Mouse (Mus musculus): Measurements from ENCODE around the gene Vmn2r116. TPM values are rescaled to one million over a fixed set of nuclear protein-coding genes. Genes with fewer than 3 reads are reported as not detected.
"Not testable (repeated sequence)": the region's sequence is repeated elsewhere in the genome, so short reads cannot be mapped to it uniquely, and the experiment has no call there.

Vmn2r116 gene
- not detected in 2 replicates for polyA plus RNA-seq (2015; fragmentation: Nextera tagmentation; extraction: Ambion mirVana)

DNA sequence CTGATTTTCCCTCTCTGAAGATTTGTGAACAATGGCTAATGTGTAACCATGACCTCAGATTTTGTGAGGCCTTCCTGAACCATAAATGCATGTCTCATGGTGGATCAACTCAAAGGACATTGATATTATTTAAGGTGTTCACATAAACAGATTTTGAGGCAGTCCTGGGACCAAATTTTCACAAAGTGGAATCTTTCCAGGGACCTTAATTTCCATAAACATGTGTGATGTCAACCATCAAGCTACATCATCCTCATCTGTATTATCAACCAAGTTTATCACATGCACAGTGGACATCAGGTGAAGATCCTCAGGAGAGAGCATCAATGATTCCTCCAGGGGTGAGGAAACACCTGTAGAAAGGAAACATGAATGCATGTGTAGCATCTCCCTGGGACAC is at the start of gene Vmn2r116:
Vmn2r116 (plus strand) TSS at position 301 of the 400 bp plus-strand sequence.
- not testable (repeated sequence) for H3K9ac ChIP-seq (ENCODE audit: low read length); H3K4me3 ChIP-seq (ENCODE audit: low read depth, low read length); H3K9me3 ChIP-seq (ENCODE audit: control insufficient read depth, low read length); ATAC-seq (ENCODE audit: low FRiP score, low TSS enrichment); H3K36me3 ChIP-seq (ENCODE audit: control insufficient read depth, insufficient read depth, low read length); H3K4me2 ChIP-seq (replicated peaks; ENCODE audit: low read depth); H3K4me1 ChIP-seq (replicated peaks; ENCODE audit: control insufficient read depth, insufficient read depth); H3K27me3 ChIP-seq (ENCODE audit: control insufficient read depth, insufficient read depth, low read length); DNase-seq (ENCODE audit: low spot score); H3K27ac ChIP-seq (replicated peaks)

DNA sequence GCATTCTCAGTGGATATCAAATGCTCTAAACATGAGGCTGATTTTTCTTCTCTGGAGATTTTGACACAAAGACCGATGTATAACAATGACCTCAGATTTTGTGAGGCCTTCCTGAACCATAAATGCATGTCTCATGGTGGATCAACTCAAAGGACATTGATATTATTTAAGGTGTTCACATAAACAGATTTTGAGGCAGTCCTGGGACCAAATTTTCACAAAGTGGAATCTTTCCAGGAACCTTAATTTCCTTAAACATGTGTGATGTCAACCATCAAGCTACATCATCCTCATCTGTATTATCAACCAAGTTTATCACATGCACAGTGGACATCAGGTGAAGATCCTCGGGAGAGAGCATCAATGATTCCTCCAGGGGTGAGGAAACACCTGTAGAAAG is 41.0 kb upstream of the Vmn2r116 start, which contains the start of gene Vmn2r115:
Vmn2r115 (plus strand) TSS at position 301 of the 400 bp plus-strand sequence.
- not testable (repeated sequence) for H3K9me3 ChIP-seq (ENCODE audit: control insufficient read depth, low read length); H3K4me1 ChIP-seq (replicated peaks; ENCODE audit: control insufficient read depth, insufficient read depth); DNase-seq (ENCODE audit: low spot score); H3K9ac ChIP-seq (ENCODE audit: low read length); ATAC-seq (ENCODE audit: low FRiP score, low TSS enrichment); H3K36me3 ChIP-seq (ENCODE audit: control insufficient read depth, insufficient read depth, low read length); H3K27ac ChIP-seq (replicated peaks); H3K4me2 ChIP-seq (replicated peaks; ENCODE audit: low read depth); H3K27me3 ChIP-seq (ENCODE audit: control insufficient read depth, insufficient read depth, low read length); H3K4me3 ChIP-seq (ENCODE audit: low read depth, low read length)
- 63% methylated on average over 2 of the region's 2 CpGs for WGBS

DNA sequence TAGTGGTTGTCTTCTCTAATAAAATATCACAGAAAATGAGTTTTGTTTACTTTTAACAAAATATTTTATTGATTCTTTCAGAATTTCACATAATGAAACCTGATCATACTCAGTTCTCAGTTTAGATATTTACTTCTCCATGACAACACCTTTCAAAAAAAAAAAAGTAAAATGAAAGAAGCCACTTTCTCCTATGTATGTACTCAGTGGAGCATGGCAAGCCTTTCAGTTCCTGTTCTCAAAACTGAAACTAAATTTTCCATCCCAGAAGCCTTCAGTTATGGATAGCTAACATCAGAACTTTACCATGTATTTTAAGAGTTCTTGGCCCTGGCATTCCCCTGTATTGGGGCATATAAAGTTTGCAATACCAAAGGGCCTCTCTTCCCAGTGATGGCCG is 32.8 kb upstream of the Vmn2r116 start:
- Histone ChIP-seq H3K36me3 (ENCODE audit: control insufficient read depth, insufficient read depth, low read length) (no peaks in the 10 kb centered on the region), H3K4me1 (replicated peaks; ENCODE audit: control insufficient read depth, insufficient read depth) (no peaks in the 10 kb centered on the region), H3K4me3 (ENCODE audit: low read depth, low read length) (no peak overlapping the region), H3K27me3 (ENCODE audit: control insufficient read depth, insufficient read depth, low read length) (no peaks in the 10 kb centered on the region), H3K27ac (replicated peaks) (no peak overlapping the region), H3K4me2 (replicated peaks; ENCODE audit: low read depth) (no peak overlapping the region), H3K9ac (ENCODE audit: low read length) (no peak overlapping the region), H3K9me3 (ENCODE audit: control insufficient read depth, low read length) (no peaks in the 10 kb centered on the region)
- DNase-seq (ENCODE audit: low spot score): no peak
- 38% methylated on average over 1 of the region's 1 CpGs for WGBS
- TF ChIP-seq CTCF (IDR thresholded peaks at IDR 0.05; ENCODE audit: low read depth) (no peak), EP300 (optimal IDR thresholded peaks at IDR 0.05) (no peak)
- ATAC-seq (ENCODE audit: low FRiP score, low TSS enrichment): no peak

DNA sequence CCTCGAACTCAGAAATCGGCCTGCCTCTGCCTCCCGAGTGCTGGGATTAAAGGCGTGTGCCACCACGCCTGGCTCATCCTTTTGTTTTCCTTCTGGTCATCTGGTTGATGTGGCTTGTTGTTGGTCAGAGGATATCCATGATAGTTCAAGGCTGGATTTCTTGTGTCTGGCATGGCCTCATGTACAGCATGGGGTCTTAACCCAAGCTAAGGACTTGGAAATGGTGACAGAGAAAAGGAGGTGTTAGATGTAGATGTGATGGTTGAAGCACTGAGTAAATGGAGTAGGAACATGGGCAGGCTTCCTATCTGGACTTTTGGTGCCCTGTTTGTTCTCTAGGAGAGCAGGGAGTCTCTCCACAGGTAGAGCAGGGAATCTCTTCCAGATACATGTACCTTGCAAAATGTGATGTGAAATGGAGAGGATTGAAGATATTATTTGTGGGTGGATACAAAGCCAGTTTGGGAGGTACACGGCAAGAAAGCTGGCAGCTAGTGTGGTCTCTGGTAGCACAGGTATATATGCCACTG is 48.8 kb downstream of the Vmn2r116 start:
- Histone ChIP-seq H3K9me3 (ENCODE audit: control insufficient read depth, low read length) (peaks cover 7% of the 10 kb centered on the region; the same call in 1 of the 2 replicates), H3K4me2 (replicated peaks; ENCODE audit: low read depth) (no peak overlapping the region), H3K9ac (ENCODE audit: low read length) (no peak overlapping the region), H3K4me3 (ENCODE audit: low read depth, low read length) (no peak overlapping the region), H3K4me1 (replicated peaks; ENCODE audit: control insufficient read depth, insufficient read depth) (no peaks in the 10 kb centered on the region), H3K27ac (replicated peaks) (no peak overlapping the region), H3K27me3 (ENCODE audit: control insufficient read depth, insufficient read depth, low read length) (no peaks in the 10 kb centered on the region), H3K36me3 (ENCODE audit: control insufficient read depth, insufficient read depth, low read length) (no peaks in the 10 kb centered on the region)
- ATAC-seq (ENCODE audit: low FRiP score, low TSS enrichment): peak; percentile 47; the same call in 1 of the 2 replicates
- TF ChIP-seq CTCF (IDR thresholded peaks at IDR 0.05; ENCODE audit: low read depth) (no peak), EP300 (optimal IDR thresholded peaks at IDR 0.05) (no peak)
- no peak for DNase-seq (ENCODE audit: low spot score)
- 73% methylated on average over 6 of the region's 6 CpGs for WGBS

Other genes starting within 250 kb of the Vmn2r116 start
- 4.1 and 5.5 TPM in 2 replicates for gene Zfp40, start 191.4 kb upstream of the Vmn2r116 start, polyA plus RNA-seq (2015; fragmentation: Nextera tagmentation; extraction: Ambion mirVana)
- 0.01 TPM in 1 of 2 replicates, not detected in the other for gene Vmn2r114, start 72.1 kb upstream of the Vmn2r116 start, polyA plus RNA-seq (2015; fragmentation: Nextera tagmentation; extraction: Ambion mirVana)
- gene Vmn2r115, start 40.9 kb upstream of the Vmn2r116 start, polyA plus RNA-seq (2015; fragmentation: Nextera tagmentation; extraction: Ambion mirVana): 0.01 TPM in 1 of 2 replicates, not detected in the other
- not detected in 2 replicates for gene Vmn2r117, start 95.1 kb downstream of the Vmn2r116 start, polyA plus RNA-seq (2015; fragmentation: Nextera tagmentation; extraction: Ambion mirVana)
- 8.9 and 9.2 TPM in 2 replicates for gene Zfp213, start 179.6 kb downstream of the Vmn2r116 start, polyA plus RNA-seq (2015; fragmentation: Nextera tagmentation; extraction: Ambion mirVana)
- 4.0 and 5.7 TPM in 2 replicates for gene Zfp13, start 214.9 kb downstream of the Vmn2r116 start, polyA plus RNA-seq (2015; fragmentation: Nextera tagmentation; extraction: Ambion mirVana)
- gene Zscan10, start 216.3 kb downstream of the Vmn2r116 start, polyA plus RNA-seq (2015; fragmentation: Nextera tagmentation; extraction: Ambion mirVana): 0.05 TPM in 1 of 2 replicates, not detected in the other

All from stomach, postnatal 0 days (tissue).